Mouse (Mus musculus) MEL-GATA-1-ER (cell line): ENCODE results near the gene Carmil1.

Experiments used
- DNase-seq: peaks from one replicate; pipeline ENCODE4 v3.0.0-alpha.2; 2012; ENCODE audit warnings: low read depth; ENCODE audit errors: extremely low read depth

Carmil1 gene

GRCm38 (mm10) chr13:24154281-24155061, 126.1 kb downstream of the Carmil1 start:
- no peak for DNase-seq

GRCm38 (mm10) chr13:24152610-24153009, 128.0 kb downstream of the Carmil1 start:
- DNase-seq, result no peak

GRCm38 (mm10) chr13:24151335-24151734, 129.3 kb downstream of the Carmil1 start:
- DNase-seq, result no peak

GRCm38 (mm10) chr13:24148549-24148948, 132.0 kb downstream of the Carmil1 start:
- no peak for DNase-seq

- no peak for DNase-seq
Observed at GRCm38 (mm10) chr13:24147006-24147405, 133.6 kb downstream of the Carmil1 start.

GRCm38 (mm10) chr13:24146541-24146940, 134.1 kb downstream of the Carmil1 start:
- DNase-seq, result no peak

- DNase-seq, result no peak
Observed at GRCm38 (mm10) chr13:24144858-24145257, 135.7 kb downstream of the Carmil1 start.

GRCm38 (mm10) chr13:24144141-24144540, 136.5 kb downstream of the Carmil1 start:
- no peak for DNase-seq

GRCm38 (mm10) chr13:24136836-24137235, 143.8 kb downstream of the Carmil1 start:
- no peak for DNase-seq

GRCm38 (mm10) chr13:24135282-24136230, 145.0 kb downstream of the Carmil1 start:
- no peak for DNase-seq

- DNase-seq, result no peak
Observed at GRCm38 (mm10) chr13:24132866-24133265, 147.7 kb downstream of the Carmil1 start.

GRCm38 (mm10) chr13:24131319-24131718, 149.3 kb downstream of the Carmil1 start:
- DNase-seq, result no peak

- no peak for DNase-seq
Observed at GRCm38 (mm10) chr13:24130741-24131140, 149.9 kb downstream of the Carmil1 start.

GRCm38 (mm10) chr13:24128731-24129130, 151.9 kb downstream of the Carmil1 start:
- no peak for DNase-seq

- DNase-seq, result no peak
Observed at GRCm38 (mm10) chr13:24125865-24126264, 154.7 kb downstream of the Carmil1 start.

GRCm38 (mm10) chr13:24117181-24117812, 163.3 kb downstream of the Carmil1 start:
- DNase-seq, result no peak

- DNase-seq, result no peak
Observed at GRCm38 (mm10) chr13:24112689-24113348, 167.8 kb downstream of the Carmil1 start.

GRCm38 (mm10) chr13:24110329-24110728, 170.3 kb downstream of the Carmil1 start:
- no peak for DNase-seq

- no peak for DNase-seq
Observed at GRCm38 (mm10) chr13:24108282-24108681, 172.3 kb downstream of the Carmil1 start.

GRCm38 (mm10) chr13:24107058-24107457, 173.5 kb downstream of the Carmil1 start:
- DNase-seq, result no peak

GRCm38 (mm10) chr13:24105838-24106237, 174.8 kb downstream of the Carmil1 start:
- no peak for DNase-seq
